Mouse (Mus musculus): ENCODE measurements at regions not wholly inside any gene's neighbourhood (a gene's known extent, or its start where the extent isn't known, plus 50 kb on each side); places are given as distances from the start of the nearest gene placed in this dataset.
A peak's percentile ranks its signal among the peaks of the same experiment; 100 is the strongest.

DNA sequence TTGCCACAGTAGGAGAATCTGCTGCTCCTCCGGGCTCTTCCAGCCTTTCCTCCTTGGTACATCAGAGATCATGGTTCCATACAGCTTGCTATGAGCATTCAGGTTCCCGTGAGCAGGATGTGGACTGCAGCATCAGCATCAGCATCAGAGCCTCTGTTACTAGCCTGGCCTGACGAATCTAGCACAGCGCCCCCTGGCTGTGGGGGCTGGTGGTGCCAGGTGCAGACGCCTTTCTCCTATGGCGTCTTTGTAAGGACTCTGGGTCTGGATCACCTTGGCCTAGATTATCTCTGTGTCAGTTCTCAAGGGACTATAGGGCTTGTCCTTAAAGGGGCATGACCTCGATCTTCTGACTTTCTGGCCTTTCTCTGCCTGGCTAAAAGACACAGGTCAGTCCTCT, 86.0 kb upstream of the Runx3 start:
- peak; percentile 67 to 89 for DNase-seq (ENCODE audit: low spot score in 2 of 2)

DNA sequence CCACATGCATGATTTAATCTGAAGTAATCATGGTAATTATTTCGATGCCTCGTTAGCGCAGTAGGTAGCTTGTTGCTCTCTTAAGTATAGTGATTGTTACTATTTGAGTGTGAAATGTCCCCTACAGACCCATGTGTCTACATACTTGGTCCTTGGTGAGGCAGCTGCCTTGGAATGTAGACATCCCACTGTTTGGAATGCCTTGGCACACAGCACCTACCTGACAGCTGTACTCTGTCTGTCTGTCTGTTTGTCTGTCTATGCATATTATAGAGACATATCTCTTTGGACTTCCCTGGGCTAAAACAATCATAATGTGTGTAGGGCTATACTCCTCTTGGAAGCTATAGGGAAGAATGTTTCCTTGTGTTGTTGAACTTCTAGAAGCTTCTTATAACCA, 83.7 kb upstream of the Runx3 start:
- DNase-seq (ENCODE audit: low spot score in 2 of 2), result no peak

DNA sequence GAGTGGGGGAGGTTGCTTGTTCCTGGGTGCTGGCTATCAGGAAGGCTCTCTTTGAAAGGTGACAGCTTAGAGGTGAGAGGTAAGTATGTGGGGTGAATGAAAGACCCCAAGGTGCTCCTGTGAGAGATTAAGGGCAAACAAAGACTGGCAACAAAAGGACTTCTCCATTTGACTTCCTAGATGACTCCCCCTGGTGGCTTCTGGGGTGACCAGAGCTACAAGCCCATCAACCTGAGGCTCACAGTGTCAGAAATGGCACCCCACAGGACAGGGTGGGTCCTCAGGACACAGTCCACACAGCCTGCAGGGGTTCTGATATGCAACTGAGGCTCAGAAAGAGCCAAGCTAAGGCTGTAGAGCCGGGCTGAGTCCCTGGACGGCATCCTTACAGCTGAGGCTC, 81.2 kb upstream of the Runx3 start:
- DNase-seq (ENCODE audit: low spot score in 2 of 2), result peak in 1 of 2 experiments; percentile 36

DNA sequence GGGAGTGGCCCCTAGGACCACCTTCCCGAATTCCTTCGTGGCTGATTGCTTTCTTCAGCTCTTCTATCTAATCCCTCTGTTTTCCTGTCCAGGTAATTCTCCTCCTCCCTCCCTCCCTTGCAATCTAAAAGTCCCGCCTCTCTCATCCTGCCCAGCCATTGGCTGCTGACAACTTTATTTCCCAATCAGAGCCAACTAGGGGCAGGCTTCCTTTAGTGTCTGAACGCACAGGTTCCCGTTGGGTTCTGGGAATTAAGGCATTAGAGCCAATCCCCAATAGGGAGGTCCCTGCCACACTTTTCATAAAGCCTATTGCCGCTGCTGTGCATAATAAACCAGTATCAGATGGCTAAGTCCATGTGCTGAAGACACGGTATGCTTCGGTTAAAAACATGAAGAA, 78.5 kb upstream of the Runx3 start:
- DNase-seq (ENCODE audit: low spot score in 2 of 2), result no peak

DNA sequence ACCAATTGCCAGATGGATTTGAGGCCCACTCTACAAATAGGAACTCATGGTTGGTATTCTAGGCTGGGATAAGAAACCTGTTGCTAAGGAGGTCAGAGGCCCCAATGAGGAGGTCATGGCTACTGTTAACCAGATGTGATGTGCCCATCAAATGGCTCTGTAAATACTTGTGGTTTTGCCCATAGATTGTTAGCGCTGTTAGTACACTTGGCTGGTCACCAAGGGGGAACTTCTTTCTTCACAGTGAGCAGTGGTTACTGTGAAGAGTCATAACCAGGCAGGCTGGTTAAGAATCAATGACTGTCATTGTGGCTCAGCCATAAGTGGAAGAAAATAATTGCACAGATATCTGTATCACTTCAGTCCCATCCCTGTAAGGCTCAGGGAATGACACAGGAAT, 78.0 kb upstream of the Runx3 start:
- no peak for DNase-seq (ENCODE audit: low spot score in 2 of 2)

DNA sequence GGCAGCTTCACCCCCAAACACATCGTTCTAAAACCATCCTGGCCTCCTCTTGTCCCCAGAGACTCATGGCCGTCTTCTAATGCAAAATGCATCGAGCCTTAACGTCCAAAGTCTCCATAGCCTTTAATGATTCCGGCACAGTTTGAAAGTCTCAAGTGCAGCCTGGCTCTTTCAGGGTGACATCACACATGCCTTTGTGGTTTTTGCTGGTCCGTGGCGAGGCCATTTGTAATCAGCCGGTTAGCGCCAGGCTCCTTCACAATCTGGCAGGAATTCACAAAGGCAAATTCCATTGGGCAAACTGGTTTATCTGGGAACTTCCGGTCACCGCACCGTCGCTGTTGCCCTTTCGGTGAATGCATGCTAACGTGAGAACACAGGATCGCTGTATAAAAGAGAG, 75.4 kb upstream of the Runx3 start:
- DNase-seq (ENCODE audit: low spot score in 2 of 2), result no peak

DNA sequence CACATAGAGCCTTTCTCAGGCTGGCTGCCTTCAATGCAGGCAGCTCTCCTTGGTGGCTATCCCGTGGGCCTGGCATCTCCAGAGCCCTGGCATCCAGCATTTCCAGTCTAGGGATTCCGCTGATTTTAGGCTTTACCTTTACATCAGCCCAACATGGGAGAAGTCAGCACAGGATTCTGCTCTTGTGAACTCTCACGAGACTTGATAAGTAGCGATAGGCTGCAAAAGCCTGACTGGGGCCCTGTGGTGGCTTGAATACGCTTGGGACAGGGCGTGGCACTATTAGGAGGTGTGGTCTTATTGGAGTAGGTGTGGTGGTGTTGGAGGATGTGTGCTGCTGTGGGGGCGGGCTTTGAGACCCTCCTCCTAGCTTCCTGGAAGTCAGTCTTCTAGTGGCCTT, 73.8 kb upstream of the Runx3 start:
- DNase-seq (ENCODE audit: low spot score in 2 of 2), result no peak

DNA sequence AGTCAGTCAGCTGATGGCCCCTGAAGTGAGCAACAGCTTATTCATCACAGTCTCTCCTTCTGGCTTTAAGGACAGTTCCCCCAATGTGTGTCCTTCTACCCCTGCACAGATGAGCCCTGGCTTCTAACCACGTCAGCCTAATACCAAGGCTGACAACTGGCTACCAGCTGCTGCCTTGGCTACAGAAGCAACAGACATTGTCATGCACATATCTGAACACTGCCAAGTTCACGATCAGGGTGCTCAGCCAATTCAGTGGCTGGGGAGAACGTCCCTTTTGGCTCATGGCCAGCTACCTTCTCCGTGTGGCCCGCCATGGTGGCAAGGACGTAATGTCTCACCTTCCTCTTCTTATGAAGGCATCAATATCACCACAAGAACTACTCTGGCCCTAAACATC, 73.2 kb upstream of the Runx3 start:
- DNase-seq (ENCODE audit: low spot score in 2 of 2), result no peak

DNA sequence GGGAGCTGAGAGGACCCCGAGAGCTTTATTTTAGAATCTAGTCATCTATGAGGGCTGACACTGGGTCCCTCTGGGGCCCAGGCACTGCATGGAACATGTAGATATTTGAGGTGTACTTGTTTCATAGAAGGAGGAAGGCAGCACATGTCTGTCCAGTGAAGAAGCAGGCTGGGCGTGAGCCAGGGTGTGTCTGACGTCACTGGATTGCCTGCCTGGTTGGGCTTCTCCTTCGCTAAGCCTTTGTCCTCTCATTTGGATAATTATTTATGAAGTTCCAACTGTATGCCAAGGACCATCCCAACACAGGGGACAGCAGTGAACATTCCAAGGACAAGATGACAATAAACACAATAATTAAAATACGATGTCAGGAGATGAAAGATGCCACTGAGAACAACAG, 72.7 kb upstream of the Runx3 start:
- DNase-seq (ENCODE audit: low spot score in 2 of 2), result no peak

DNA sequence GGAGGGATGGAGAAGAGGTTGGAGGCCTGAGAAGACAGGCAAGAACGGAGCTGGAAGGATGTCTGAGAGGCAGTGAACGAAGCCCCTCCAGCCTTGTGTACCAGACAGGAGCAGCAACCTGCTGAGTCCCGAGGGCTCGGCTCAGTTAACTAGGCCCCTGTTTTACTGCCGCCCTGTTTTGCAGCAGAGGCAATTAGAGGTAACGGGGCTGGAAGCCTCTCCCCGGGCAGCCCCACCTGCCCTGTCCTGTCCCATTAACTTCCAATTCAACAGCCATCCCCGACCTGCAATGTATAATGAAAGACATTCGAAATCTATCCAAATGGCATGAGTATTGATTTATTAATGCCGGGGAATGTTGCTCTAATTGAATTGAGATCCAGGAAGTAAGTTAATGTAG, 70.5 kb upstream of the Runx3 start:
- no peak for DNase-seq (ENCODE audit: low spot score in 2 of 2)

DNA sequence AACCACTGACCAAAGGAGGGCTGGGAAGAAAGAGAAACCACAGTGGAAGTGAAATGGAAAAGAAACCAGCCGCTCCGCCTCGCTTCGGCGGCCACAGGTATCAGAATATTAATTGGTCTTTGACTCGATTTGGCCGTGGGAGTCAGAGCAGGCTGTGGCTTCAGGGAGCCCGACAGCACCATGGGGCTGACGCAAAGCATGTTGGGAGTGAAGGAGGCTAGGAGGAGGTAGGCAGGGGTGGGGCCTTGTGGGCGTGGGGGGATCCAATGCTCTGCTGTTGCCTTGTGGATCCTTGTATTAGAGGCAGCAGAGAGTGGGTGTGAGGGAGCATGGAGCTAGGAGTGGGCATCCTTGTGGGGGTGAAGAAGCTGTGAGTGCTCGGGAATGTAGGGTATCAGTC, 69.0 kb upstream of the Runx3 start:
- no peak for DNase-seq (ENCODE audit: low spot score in 2 of 2)

DNA sequence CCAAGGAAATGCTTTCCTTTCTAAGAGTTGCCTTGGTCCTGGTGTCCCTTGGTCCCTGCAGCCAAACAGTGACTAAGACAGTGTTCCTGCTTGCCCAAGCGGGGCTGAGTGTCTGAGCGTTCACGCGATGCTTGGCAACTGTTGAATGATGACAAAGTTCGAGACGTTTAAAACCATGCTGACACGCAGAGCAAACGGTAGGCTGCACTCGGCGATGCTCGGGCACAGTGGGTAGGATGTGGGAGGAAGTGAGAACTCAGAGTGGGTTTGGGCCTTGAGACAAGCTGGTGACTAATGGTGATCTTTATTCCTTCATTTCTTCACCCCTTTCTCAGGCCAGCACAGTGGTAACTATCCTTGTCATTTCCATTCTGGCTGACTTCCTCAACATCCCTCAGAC, 66.9 kb upstream of the Runx3 start:
- DNase-seq (ENCODE audit: low spot score in 2 of 2), result no peak

DNA sequence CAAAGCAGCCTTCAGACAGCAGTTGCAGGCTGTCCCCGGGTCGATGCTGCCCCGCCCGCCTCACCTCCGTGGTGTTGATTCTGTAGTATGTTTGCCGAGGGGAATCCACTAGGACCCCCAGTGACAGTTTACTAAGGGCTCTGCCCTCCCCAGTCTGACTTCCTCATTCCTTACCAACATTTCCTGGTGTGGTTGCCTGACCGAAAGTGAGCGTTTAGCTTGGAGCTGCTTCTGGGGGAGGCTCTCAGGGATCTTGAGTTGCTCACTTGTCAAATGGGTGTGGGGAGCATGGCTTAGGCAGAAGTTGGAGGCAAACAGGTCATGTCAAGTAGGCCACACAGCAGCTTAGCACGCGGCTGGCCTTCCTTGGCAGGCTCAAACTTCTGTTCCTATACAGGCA, 66.1 kb upstream of the Runx3 start:
- no peak for DNase-seq (ENCODE audit: low spot score in 2 of 2)

DNA sequence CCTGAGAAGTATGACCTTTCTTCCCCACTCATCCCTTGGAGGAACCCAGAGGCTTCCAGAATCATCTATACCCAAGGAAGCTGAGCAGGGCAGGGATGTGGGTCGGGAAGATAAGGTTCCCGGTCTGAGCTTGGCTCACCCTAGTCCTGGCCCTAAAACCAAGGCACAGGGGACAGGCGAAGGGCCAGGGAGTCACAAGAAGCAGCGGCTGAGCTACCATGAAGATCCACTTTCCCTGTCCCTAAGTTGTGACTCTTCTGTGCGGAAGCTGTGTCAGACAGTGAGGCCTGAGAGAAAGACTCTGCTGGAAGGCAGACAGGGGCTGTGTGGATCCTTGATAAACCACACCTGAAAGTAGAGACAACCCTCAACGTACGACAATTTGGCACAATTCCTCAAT, 64.1 kb upstream of the Runx3 start:
- no peak for DNase-seq (ENCODE audit: low spot score in 2 of 2)

DNA sequence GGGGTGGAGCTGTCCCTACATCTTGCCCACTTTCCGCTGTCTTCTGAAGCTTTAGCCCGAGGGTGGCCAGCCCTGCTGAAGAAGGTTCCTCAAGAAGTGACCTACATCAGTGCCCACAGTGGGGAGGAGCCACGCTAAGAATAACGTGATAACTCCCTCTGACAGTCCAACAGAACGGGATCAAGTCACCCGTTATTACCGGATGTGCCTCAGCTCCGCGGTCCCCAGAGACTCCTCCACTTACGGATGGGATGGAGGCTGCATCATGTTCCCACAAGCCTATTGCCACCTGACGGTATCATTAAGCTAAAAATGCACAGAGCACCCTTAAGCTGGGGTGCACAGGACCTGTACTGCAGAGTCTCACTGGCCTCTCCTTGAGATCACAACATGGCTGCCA, 63.2 kb upstream of the Runx3 start:
- DNase-seq (ENCODE audit: low spot score in 2 of 2), result no peak

DNA sequence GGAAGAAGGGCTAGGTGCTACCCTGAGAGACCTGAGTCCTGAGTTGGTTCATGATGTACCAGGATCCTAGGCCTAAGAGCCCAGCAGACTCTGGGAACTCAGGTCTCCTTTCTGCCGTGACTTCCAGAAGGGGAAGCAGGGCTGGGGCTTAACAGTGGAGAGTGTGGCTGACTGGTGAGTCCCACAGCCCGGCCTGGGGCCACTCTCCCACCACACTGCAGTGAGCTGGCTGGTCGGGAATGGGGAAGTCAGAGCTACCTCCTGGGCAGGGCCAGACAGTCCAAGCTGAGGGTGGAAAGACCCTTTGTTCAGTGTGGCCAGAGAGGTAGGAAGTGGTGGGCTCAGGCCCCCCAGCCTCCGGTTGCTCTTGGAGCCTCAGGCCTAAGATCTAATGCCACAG, 61.6 kb upstream of the Runx3 start:
- no peak for DNase-seq (ENCODE audit: low spot score in 2 of 2)

DNA sequence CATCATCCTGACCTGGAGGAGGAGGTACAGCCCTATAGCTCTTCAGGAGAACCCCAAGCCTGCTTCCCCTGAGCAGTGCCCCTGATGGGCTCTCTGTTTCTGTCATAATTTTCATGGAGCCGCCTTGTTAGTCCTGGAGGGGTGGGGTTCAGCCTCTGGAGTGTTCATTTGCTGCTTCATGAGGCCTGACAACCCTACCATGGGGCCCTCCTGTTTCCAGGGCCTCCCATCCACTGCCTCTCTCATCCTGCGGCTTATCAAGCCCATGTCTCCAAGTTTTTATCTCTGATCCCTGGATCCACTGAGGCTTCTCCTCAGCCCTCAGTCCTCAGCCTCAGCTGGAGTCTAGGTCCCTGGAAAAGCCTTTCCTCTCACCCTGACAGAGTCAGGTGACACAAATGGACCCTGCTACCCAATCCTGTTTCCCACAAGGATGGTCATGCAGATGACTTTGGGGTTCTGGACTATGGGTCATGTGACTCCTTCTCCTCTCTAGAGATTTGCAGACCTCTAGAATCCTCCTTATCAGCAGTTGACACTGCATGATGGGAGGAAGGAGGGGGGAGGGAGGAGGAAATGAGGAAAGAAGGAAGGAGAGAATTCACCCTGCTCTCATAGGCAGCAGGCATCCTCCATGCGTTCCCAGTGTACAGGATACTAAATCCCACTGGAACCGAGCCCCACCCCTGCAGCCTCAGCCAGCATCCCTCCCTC, 59.3 kb upstream of the Runx3 start:
- no peak for DNase-seq (ENCODE audit: low spot score in 2 of 2)

DNA sequence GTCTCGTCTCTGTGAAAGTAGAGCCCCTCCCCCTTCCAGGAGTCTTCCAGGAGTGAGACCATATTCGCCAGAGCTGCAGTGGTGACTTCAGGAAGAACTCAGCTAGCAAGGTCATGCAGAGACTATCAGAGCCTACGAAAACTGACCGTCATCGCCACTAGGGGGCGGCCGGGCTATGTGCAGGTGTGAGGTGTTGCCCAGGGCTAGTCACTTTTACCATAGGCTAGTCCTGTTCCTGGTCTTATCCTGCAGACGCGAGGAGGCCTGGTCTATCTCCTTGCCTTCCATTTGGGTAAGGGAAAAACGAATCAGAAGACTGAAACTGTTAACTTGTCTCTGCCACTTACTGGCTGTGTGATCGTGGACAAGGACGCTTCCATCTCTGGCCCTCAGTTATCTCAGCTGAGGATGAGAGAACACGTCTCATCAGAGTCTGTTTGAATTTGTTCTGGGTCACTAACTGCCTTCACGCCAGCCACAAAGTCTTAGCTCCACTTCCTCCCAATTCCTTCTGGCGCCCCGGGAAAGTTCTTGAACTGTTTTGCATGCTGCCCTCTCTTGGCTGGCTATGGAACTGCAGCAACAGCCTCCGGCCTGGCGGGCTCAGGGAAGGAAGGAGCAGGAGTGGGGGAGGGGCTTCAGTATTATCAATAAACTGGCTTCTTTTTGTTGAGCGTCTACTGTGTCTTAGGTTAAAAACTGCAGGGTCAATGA, 53.5 kb upstream of the Runx3 start:
- peak; percentile 86 to 95 for DNase-seq (ENCODE audit: low spot score in 2 of 2)

DNA sequence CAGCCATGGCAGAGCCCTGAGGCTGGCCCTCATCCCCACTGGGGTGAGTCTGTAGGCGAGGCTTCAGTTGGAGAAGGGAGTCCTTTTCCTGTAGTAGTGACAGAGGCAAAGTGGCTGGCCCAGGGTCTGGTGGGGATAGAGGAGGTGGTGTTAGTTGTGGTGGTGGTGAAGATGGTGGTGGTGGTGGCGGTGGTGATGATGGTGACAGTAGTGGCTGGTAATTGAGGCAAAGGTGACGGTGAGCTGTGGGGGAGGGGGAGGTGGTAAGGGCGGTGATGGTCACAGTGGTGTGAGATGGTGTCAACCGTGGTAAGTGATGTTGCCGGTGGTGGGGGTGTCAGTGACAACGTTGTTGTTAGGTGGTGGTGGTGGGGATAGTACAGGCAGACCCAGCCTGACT, 52.6 kb upstream of the Runx3 start:
- DNase-seq (ENCODE audit: low spot score in 2 of 2), result no peak

DNA sequence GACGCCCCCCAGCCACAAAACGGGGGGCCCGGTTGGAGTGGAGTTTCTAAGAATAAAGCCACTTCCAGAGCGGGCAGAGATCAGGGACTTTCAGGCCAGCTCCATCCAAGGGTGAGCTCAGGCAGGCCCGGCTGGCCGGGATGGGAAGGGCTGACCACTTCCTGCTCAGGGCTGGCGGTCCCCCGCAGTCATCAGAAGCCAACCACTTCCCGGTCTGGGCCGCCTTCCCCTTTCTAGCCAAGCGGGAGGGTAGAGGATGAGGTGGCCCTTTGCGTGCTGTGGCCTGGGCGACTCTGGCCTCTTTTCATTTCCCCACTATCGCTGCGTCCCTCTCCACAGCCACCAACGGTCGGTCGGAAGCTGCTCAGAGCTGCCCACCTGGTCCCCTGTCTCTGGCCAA, 50.6 kb upstream of the Runx3 start:
- DNase-seq (ENCODE audit: low spot score in 2 of 2), result peak; percentile 61 to 78
